Mouse (Mus musculus): ENCODE results near the gene Gm20431.

Gene Gm20431

GRCm38 (mm10) chr2:167568112-167568511 is 93.2 kb downstream of the Gm20431 start:
- peak; percentile 93 for DNase-seq

- DNase-seq, result peak; percentile 99
Observed at GRCm38 (mm10) chr2:167565682-167566081, 95.6 kb downstream of the Gm20431 start.

GRCm38 (mm10) chr2:167565312-167565656 is 96.0 kb downstream of the Gm20431 start:
- no peak for DNase-seq

- peak; percentile 93 for DNase-seq
Observed at GRCm38 (mm10) chr2:167564551-167565311, 96.6 kb downstream of the Gm20431 start.

GRCm38 (mm10) chr2:167563703-167564102 is 97.6 kb downstream of the Gm20431 start:
- no peak for DNase-seq

- DNase-seq, result no peak
Observed at GRCm38 (mm10) chr2:167563035-167563434, 98.3 kb downstream of the Gm20431 start.

DNA sequence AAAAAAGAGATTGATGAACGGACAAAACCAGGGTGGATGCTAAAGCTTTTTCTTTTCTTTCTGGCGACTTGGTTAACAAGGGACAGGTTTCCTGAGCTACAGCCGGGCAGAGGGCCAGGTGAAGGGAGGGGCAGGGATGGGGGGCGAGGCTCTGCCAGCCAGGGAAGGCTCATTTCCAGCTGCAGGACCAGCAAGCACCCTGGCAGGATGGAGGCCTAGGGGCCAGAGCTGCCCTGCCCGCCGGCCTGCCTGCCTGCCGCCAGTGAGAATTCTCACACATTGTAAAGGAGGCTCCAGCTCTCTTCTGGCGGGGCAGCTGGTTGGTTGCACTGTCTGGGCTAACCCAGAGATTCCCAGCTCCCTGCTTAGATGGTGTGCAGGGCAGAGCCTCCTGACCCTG is 99.2 kb downstream of the Gm20431 start:
- peak; percentile 95 for DNase-seq

- DNase-seq, result no peak
Observed at GRCm38 (mm10) chr2:167559413-167559812, 101.9 kb downstream of the Gm20431 start.

All from heart, adult 11 months (tissue).